Mouse (Mus musculus): Measurements from ENCODE around the gene 1700029I15Rik. TPM values are rescaled to one million over a fixed set of nuclear protein-coding genes. Genes with fewer than 3 reads are reported as not detected.
A peak's percentile ranks its signal among the peaks of the same experiment; 100 is the strongest.

1700029I15Rik gene
- total and polyA plus RNA-seq, 2 experiments from 2014 or later: 1.8 to 4.9 TPM

DNA sequence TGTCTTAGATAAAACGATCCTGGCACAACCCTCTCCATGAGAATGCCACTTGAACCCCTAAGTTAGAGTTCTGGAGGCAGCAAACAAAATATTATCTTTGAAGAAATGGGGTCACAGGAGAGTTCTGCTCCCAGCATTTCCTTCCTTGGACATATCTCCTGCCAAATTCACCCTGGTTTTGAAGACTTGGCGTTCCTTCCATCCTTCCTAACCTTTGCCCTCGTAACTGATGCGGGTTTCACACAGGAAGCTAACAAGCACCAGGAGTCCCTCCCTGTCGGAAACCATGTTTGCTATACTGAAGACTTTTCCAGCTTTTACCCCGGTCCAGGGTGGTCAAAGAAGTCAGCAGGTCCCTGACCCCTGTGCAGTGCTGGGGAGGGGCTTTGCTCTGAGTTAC, 28.1 kb upstream of the 1700029I15Rik start:
- Histone ChIP-seq H3K27ac (no peak overlapping the region; the same call in 1 of the 2 replicates), H3K4me2 (ENCODE audit: low read depth, low read length) (no peak overlapping the region), H3K4me3 (ENCODE audit: low read length) (no peak overlapping the region), H3K9me3 (ENCODE audit: low read length) (no peaks in the 10 kb centered on the region), H3K4me1 (ENCODE audit: insufficient read depth, low read length) (0 out of 2 replicates have a peak, but pooled peaks cover 3% of the 10 kb centered on the region), H3K9ac (replicated peaks; ENCODE audit: low read length) (no peak overlapping the region), H3K27me3 (ENCODE audit: insufficient read depth, low read length) (no peaks in the 10 kb centered on the region), H3K36me3 (ENCODE audit: insufficient read depth, low read length) (peaks cover 46% of the 10 kb centered on the region)
- ATAC-seq (no peak), DNase-seq (ENCODE audit: low spot score) (no peak)
- TF ChIP-seq CTCF (IDR thresholded peaks at IDR 0.05; ENCODE audit: low read depth): no peak
- whole genome bisulfite sequencing: 68% methylated on average over 6 of the region's 6 CpGs

DNA sequence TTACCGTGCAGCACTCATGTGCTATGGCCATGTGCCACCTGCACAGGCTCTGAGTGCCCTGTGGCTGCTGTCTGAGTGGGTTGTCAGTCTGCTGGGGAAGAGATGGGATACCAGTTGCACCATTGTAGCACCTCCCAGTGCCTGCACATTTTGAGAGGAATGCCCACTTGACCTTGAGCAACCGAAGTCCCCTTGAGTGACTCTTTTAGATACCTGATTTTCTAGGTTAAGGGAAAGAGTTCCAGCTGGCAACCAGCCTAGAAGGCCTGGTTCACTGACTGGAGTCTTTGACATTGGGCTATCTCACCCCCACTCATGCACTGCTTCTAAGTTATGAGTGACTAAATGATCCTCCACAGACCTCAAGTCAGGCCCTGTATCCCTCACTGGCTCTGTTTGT, 23.0 kb upstream of the 1700029I15Rik start:
- WGBS: 85% methylated on average over 2 of the region's 2 CpGs
- H3K4me1 ChIP-seq (ENCODE audit: insufficient read depth, low read length): no peaks in the 10 kb centered on the region
- no peak overlapping the region for H3K9ac ChIP-seq (replicated peaks; ENCODE audit: low read length)
- peaks cover 37% of the 10 kb centered on the region for H3K36me3 ChIP-seq (ENCODE audit: insufficient read depth, low read length)
- H3K4me3 ChIP-seq (ENCODE audit: low read length): no peak overlapping the region
- TF ChIP-seq CTCF (IDR thresholded peaks at IDR 0.05; ENCODE audit: low read depth): no peak
- no peaks in the 10 kb centered on the region for H3K9me3 ChIP-seq (ENCODE audit: low read length)
- DNase-seq (ENCODE audit: low spot score) (no peak), ATAC-seq (no peak)
- H3K27ac ChIP-seq: 0 out of 2 replicates have a peak overlapping the region, but pooled peaks have one; percentile 49
- H3K4me2 ChIP-seq (ENCODE audit: low read depth, low read length): no peak overlapping the region
- no peaks in the 10 kb centered on the region for H3K27me3 ChIP-seq (ENCODE audit: insufficient read depth, low read length)

DNA sequence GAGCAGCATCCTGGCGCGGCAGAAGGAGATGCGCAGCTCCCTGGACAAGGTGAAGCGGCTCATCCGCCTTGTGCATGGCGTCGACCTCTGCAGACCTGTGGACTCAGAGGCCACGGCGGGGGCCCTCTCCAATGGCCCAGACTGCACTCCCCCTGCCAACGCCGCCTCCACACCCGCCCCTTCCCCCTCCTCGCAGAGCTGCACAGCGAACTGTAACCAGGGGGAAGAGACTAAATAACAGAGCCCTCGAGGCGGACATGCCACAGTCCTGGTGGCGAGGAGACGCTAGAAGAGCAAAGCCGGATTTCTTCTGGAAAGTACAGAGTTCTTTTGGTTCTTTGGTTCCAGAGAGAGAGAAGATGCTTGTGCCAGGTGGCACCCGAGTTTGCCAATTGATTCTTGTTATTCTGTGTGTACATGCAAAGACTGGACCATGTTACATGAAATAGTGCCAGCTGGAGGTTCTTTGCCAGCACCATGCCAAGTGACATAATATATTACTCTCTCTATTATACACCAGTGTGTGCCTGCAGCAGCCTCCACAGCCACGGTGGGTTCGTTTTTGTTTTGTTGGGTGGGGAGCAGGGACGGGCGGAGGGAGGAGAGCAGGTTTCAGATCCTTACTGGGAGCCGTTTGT, 22.0 kb upstream of the 1700029I15Rik start:
- no peak overlapping the region for H3K4me3 ChIP-seq (ENCODE audit: low read length)
- no peaks in the 10 kb centered on the region for H3K4me1 ChIP-seq (ENCODE audit: insufficient read depth, low read length)
- H3K9me3 ChIP-seq (ENCODE audit: low read length): no peaks in the 10 kb centered on the region
- peaks cover 37% of the 10 kb centered on the region for H3K36me3 ChIP-seq (ENCODE audit: insufficient read depth, low read length)
- WGBS: 59% methylated on average over 25 of the region's 25 CpGs
- TF ChIP-seq CTCF (IDR thresholded peaks at IDR 0.05; ENCODE audit: low read depth): no peak
- DNase-seq (ENCODE audit: low spot score) (peak; percentile 68), ATAC-seq (peak; percentile 64; the same call in 1 of the 2 replicates)
- H3K9ac ChIP-seq (replicated peaks; ENCODE audit: low read length): no peak overlapping the region
- no peaks in the 10 kb centered on the region for H3K27me3 ChIP-seq (ENCODE audit: insufficient read depth, low read length)
- peak overlapping the region; percentile 49 for H3K27ac ChIP-seq
- no peak overlapping the region for H3K4me2 ChIP-seq (ENCODE audit: low read depth, low read length)

DNA sequence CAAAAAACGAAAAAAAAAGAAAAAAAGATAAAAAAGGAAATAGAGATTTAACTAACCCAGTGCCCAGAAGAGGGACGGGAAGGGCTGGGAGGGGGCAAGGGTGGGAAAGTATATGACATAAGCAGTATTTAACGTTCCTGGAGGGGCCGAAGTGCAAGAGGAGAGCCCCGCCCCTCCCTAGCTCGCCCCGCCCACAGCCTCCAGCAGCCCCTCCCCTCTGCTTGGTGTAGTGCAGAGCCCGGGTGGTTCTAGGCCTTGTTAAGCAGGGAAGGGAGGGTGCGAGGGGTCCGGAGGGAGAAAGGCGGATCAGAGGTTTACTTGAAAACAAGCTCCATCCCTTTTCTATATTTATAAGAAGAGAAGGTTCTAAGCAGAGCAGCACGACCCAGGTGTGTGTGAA, 21.4 kb upstream of the 1700029I15Rik start:
- H3K4me3 ChIP-seq (ENCODE audit: low read length): no peak overlapping the region
- WGBS: 22% methylated on average over 12 of the region's 12 CpGs
- H3K4me1 ChIP-seq (ENCODE audit: insufficient read depth, low read length): no peaks in the 10 kb centered on the region
- DNase-seq (ENCODE audit: low spot score) (no peak), ATAC-seq (no peak)
- H3K9ac ChIP-seq (replicated peaks; ENCODE audit: low read length): no peak overlapping the region
- H3K36me3 ChIP-seq (ENCODE audit: insufficient read depth, low read length): peaks cover 37% of the 10 kb centered on the region
- no peak for TF ChIP-seq CTCF (IDR thresholded peaks at IDR 0.05; ENCODE audit: low read depth)
- H3K4me2 ChIP-seq (ENCODE audit: low read depth, low read length): no peak overlapping the region
- H3K27me3 ChIP-seq (ENCODE audit: insufficient read depth, low read length): no peaks in the 10 kb centered on the region
- no peaks in the 10 kb centered on the region for H3K9me3 ChIP-seq (ENCODE audit: low read length)
- peak overlapping the region; percentile 49; the same call in 1 of the 2 replicates for H3K27ac ChIP-seq

DNA sequence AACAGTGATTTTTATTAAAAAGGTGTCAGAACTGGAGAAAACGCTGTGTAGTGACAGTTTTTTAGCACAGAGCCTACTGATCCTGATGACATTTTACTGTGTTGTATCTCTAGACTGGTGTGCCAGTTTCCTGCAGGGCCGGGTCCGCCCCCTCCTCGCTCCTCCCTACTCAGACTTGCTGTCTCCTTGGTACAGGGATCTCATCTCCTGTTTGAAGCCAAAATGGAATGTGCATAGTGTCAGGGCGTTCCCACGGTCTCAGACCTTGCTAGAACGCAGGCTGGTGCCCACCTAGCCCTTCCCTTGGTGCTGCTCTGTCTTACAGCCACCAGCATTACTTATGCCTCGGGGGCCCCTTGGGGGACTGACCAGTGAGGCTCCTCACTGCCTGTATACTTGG, 20.5 kb upstream of the 1700029I15Rik start:
- DNase-seq (ENCODE audit: low spot score): no peak
- H3K4me1 ChIP-seq (ENCODE audit: insufficient read depth, low read length): no peaks in the 10 kb centered on the region
- H3K36me3 ChIP-seq (ENCODE audit: insufficient read depth, low read length): peaks cover 34% of the 10 kb centered on the region
- no peaks in the 10 kb centered on the region for H3K9me3 ChIP-seq (ENCODE audit: low read length)
- no peaks in the 10 kb centered on the region for H3K27me3 ChIP-seq (ENCODE audit: insufficient read depth, low read length)
- H3K4me3 ChIP-seq (ENCODE audit: low read length): no peak overlapping the region
- H3K27ac ChIP-seq: no peak overlapping the region
- 75% methylated on average over 8 of the region's 8 CpGs for WGBS
- ATAC-seq: no peak
- no peak overlapping the region for H3K9ac ChIP-seq (replicated peaks; ENCODE audit: low read length)
- H3K4me2 ChIP-seq (ENCODE audit: low read depth, low read length): no peak overlapping the region
- TF ChIP-seq CTCF (IDR thresholded peaks at IDR 0.05; ENCODE audit: low read depth): no peak

DNA sequence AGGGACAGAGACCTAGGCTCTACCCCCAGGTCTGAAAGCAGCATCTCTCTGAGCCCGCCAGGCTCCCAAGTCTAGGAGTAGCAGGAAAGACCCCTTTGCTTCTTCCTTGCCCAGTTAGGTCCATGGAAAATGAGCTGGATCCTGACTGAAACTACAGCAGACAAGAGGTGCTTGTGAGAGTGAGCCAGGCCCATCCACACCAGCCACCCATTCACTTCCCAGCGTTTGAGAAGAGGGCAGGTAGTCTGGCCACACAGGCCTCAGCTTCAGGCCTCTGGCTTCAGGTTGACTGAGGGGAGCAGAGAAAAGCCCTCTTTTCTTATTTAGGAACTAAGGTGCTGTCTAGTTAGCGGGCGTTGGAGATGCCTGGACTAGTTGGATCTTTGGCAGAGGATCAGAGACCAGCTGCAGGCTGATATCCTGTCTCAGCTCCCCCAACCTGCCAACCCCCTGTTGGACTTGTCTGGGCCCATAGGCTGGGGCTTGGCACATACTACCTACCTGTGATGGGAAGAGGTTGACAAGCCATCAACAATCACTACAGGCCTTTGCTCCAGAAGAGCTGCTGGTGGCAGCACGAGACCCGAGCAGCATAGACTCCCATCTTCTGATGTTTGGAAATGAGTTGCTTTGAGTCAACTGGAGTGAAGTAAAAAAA, 19.6 kb upstream of the 1700029I15Rik start:
- Histone ChIP-seq H3K4me3 (ENCODE audit: low read length) (no peak overlapping the region), H3K36me3 (ENCODE audit: insufficient read depth, low read length) (peaks cover 25% of the 10 kb centered on the region), H3K4me2 (ENCODE audit: low read depth, low read length) (no peak overlapping the region), H3K9ac (replicated peaks; ENCODE audit: low read length) (no peak overlapping the region), H3K9me3 (ENCODE audit: low read length) (no peaks in the 10 kb centered on the region), H3K27me3 (ENCODE audit: insufficient read depth, low read length) (no peaks in the 10 kb centered on the region), H3K4me1 (ENCODE audit: insufficient read depth, low read length) (no peaks in the 10 kb centered on the region), H3K27ac (no peak overlapping the region)
- DNase-seq (ENCODE audit: low spot score) (no peak), ATAC-seq (no peak)
- TF ChIP-seq CTCF (IDR thresholded peaks at IDR 0.05; ENCODE audit: low read depth): no peak
- 90% methylated on average over 6 of the region's 6 CpGs for WGBS

DNA sequence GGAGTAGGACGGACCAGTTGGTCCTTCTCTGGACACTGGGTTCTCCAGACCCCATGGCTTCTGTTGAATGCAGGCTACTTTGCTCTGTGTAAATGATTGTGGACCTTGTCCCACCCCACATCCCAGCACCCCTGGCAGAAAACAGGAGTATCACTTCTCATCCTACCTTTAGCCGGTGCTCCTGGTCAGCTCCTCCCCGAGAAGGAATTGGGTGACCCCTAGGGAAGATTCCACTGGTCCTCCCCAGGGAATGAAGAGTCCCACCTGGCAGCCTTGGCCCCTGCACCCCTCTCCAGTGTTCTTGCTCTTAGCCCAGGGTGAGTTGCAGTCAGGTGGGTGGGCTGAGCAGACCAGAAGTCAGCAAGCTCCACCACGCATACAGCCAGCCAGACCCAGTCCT, 18.3 kb upstream of the 1700029I15Rik start:
- H3K27me3 ChIP-seq (ENCODE audit: insufficient read depth, low read length): no peaks in the 10 kb centered on the region
- DNase-seq (ENCODE audit: low spot score): no peak

More for the DNA sequence above, 18.3 kb upstream of the 1700029I15Rik start:
- no peak overlapping the region for H3K27ac ChIP-seq
- no peak overlapping the region for H3K4me2 ChIP-seq (ENCODE audit: low read depth, low read length)
- H3K4me1 ChIP-seq (ENCODE audit: insufficient read depth, low read length): no peaks in the 10 kb centered on the region
- no peak overlapping the region for H3K4me3 ChIP-seq (ENCODE audit: low read length)
- no peaks in the 10 kb centered on the region for H3K9me3 ChIP-seq (ENCODE audit: low read length)
- no peak for ATAC-seq
- WGBS: 91% methylated on average over 4 of the region's 4 CpGs
- H3K9ac ChIP-seq (replicated peaks; ENCODE audit: low read length): no peak overlapping the region
- TF ChIP-seq CTCF (IDR thresholded peaks at IDR 0.05; ENCODE audit: low read depth): no peak
- peaks cover 11% of the 10 kb centered on the region for H3K36me3 ChIP-seq (ENCODE audit: insufficient read depth, low read length)
